Mouse (Mus musculus): Measurements from ENCODE around the gene Retreg3.

Gene Retreg3

GRCm38 (mm10) chr11:101119131-101119760 lies 447 bp downstream of the Retreg3 start:
- no peak for DNase-seq (ENCODE audit: inconsistent ontology term)

GRCm38 (mm10) chr11:101118105-101118504 lies 1.6 kb downstream of the Retreg3 start:
- no peak for DNase-seq (ENCODE audit: inconsistent ontology term)

GRCm38 (mm10) chr11:101115564-101115963 lies 4.1 kb downstream of the Retreg3 start:
- peak; percentile 33 for DNase-seq (ENCODE audit: inconsistent ontology term)

- DNase-seq (ENCODE audit: inconsistent ontology term), result no peak
Measured at GRCm38 (mm10) chr11:101112186-101112585, 7.5 kb downstream of the Retreg3 start.

DNA sequence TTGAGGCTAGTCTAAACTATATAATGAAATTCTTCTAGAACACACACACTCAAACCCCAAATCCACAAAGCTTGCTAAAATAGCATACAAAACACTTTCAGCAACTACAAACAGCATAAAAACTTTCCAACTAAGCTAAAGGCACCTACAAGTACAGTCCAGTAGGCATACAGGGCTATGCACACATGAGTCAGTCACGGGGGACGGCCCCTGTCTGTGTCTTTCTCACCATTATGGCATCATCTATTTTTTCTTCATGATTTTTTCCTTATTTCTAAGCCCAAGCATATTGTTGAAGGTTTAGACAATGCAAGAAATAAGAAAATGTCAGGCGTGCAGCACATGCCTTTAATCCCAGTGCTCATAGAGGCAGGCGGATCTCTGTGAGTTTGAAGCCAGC lies 8.5 kb downstream of the Retreg3 start:
- no peak for DNase-seq (ENCODE audit: inconsistent ontology term)

DNA sequence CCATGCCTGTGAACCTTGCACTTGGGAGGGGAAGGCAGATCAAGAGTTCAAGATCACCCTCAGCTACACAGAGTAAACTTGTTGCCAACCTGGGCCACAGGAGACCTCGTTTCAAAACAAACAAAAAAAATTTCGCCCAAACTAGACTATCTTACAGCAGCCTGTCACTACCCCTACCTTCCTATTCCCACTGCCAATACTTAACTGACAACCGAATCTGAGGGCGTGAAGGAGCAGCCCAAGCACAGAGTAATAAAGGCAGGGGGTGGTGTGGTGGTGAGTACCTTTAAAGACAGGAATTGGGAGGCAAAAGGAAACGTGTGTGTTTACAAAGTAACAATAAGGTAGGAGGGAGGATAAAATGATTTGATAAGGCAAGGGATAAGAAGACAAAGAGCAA lies 9.0 kb downstream of the Retreg3 start:
- no peak for DNase-seq (ENCODE audit: inconsistent ontology term)

DNA sequence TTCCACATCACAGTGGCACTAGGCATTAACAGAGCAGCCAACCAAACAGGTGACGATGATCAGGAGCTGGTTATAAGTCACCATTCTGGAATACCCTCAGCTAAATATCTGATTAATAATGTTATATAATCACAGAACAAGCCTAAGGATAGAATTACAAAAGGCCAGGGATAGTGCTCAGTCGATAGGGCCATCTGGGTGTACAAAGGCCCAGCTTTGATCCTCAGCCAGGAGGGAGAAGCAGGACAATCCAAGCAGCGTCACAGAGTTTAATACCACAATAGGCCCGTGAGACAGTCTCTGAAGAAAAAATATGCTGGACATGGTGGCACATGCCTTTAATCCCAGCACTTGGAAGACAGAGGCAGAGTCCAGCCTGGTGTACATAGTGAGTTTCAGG lies 10.3 kb downstream of the Retreg3 start:
- DNase-seq (ENCODE audit: inconsistent ontology term), result no peak

DNA sequence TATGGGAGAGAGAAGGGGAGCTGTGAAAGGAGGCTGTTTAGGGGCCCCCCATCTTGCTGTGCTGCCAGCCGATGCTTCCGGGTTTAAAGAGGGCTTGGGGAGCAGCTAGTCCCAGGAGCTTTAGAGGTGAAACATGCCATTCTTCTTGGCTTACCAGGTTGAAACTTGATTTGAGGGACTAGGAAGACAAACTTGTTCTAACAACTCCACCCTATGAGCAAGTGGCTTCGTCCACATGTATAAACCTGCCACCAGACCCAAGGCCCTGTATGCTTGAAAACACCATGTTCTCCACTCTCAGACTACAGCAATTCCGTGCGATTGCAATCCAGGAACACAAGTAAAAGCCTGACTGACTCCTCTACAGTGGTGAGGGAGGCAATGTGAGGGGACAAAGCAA lies 16.7 kb downstream of the Retreg3 start:
- DNase-seq (ENCODE audit: inconsistent ontology term), result no peak

- DNase-seq (ENCODE audit: inconsistent ontology term), result no peak
Measured at GRCm38 (mm10) chr11:101098231-101098630, 21.5 kb downstream of the Retreg3 start.

DNA sequence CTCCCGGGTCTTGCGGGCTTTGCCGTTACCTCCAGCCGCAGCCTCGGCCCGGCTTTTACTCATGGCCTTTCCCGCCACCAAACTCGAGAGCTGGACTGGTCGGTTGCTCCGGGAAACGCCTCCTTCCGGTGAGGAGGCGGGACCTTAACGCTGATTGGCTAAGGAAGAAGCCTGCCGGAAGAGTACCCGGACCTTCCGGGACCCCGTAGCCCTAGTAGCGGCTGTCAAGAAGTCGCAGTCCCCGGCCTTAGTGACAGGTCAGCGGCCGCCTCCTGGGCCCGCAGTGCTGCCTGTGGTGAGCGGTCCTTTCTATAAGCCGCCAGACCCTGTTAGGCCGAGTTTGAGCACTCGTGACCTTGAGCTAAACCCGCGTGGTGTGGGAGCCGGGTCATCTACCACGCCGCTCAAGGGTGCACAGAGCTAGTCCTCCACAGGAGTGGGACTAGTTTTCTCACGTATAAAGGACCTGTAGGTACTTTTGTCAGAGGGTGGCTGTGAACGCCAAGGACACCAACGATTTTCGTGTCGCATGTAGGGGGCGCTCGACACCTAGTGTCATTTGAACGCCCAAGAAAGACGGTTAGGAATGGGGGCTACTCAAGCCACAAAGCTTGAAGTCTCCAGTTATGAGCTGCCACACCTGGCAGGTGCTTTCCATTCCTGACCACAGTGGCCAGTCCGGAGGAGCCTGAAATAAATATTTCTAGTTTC lies 24.2 kb downstream of the Retreg3 start, which contains the start of gene Psmc3ip:
Psmc3ip (minus strand) TSS at position 123 of the 711 bp plus-strand sequence.
- peak; percentile 95 for DNase-seq (ENCODE audit: inconsistent ontology term)

DNA sequence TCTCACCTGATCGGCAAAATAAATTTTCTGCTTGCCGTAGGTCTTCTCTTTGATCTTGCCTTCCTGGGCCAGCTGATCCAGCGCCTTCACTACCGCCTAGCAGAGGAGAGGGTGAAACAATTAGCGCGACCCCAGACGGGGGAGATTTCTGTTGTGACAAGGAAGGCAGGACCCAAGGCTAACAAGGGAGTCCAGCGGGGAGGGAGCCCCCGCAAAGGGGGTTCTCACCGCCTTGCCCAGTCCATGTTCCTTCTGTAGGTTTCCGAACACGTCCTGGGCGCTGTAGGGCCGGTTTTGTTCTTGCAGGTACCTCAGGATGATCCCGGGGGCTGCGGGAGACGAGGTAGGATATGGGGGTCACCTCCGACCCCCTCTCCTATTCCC lies 24.8 kb downstream of the Retreg3 start:
- no peak for DNase-seq (ENCODE audit: inconsistent ontology term)

GRCm38 (mm10) chr11:101089931-101090330 lies 29.8 kb downstream of the Retreg3 start:
- DNase-seq (ENCODE audit: inconsistent ontology term), result no peak

- DNase-seq (ENCODE audit: inconsistent ontology term), result no peak
Measured at GRCm38 (mm10) chr11:101087682-101088055, 32.0 kb downstream of the Retreg3 start.

DNA sequence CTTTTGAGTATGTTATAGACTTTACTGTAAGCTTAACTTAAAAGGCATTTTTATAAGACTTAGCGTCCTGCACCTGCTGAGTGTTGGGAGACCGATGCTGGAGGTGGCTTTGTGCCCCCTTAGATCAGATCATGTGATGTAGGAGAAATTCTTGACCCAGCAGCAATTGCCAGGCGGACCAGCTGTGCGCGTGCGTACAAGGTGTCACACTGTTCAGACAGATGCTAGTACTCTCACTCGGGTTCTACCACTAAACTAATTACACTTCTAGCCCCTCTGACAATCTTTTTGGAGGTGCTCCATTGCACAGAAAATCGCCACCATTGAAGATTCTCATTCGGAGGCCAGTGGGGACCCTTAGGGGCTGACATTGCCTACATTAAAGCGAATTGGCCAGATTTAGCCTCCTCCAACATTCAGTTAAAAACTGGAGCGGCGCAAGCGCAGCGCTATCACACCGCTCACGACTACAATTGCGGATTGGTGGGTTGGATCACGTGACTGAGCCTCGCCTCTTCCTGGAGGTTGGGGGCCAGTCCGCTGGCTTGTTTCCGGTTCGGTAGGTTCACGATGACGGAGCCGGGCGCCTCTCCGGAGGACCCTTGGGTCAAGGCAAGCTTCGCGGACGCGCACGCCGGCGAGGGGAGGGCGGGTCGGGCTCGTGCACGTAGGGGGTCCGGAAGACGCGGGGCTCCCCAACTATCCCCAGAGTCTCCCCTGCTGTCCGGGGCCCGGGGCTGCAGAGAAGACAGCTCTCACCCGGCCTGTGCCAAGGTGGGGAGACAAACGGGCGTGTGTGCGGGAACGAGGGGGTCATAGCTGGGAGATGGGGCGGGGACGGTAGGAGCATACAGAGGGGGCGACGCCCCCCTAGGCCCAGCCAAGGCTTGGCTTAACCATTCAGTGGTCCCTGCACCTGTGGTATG lies 32.7 kb downstream of the Retreg3 start, which contains the start of gene Mlx:
Mlx (plus strand) TSS at position 522 of the 926 bp plus-strand sequence.
- peak; percentile 87 for DNase-seq (ENCODE audit: inconsistent ontology term)

DNA sequence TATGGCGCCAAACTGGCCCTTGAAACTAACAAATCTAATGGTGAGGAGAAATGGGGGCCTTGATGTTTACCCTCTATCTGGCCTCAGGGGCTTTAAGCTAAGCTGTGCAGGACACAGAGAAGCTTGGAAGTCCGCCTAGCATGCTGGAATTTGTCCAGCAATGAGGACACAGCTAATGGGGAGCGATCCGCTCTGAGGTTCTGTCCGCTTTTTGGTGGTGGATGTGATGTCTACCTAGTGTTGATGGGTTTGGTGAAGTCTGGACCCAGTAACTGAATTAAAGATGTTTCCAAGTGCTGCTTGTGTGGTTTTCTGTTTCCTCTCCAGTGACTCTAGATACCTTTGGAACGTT lies 33.4 kb downstream of the Retreg3 start:
- no peak for DNase-seq (ENCODE audit: inconsistent ontology term)

- no peak for DNase-seq (ENCODE audit: inconsistent ontology term)
Measured at GRCm38 (mm10) chr11:101085617-101086322, 33.9 kb downstream of the Retreg3 start.

DNA sequence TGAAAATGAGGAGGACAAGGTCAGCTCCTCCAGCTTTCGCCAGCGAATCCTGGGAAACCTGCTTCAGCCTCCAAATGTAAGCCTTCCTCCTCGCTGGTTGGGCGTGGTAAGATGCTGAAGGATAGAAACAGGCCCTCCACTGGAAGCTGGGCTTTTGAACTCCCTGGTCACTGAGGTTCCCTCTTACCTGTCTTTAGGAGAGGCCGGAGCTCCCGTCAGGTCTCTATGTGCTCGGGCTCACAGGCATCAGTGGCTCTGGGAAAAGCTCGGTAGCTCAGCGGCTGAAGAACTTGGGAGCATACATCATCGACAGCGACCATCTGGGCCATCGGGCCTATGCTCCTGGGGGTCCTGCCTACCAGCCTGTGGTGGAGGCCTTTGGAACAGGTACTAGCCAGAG lies 34.9 kb downstream of the Retreg3 start:
- DNase-seq (ENCODE audit: inconsistent ontology term), result no peak

GRCm38 (mm10) chr11:101084246-101084645 lies 35.4 kb downstream of the Retreg3 start:
- no peak for DNase-seq (ENCODE audit: inconsistent ontology term)

- DNase-seq (ENCODE audit: inconsistent ontology term), result no peak
Measured at GRCm38 (mm10) chr11:101083083-101083697, 36.5 kb downstream of the Retreg3 start.

- peak; percentile 95 for DNase-seq (ENCODE audit: inconsistent ontology term)
Measured at GRCm38 (mm10) chr11:101082208-101083082, 37.2 kb downstream of the Retreg3 start, which contains the start of gene Coasy. TSS of gene Coasy (plus strand) at chr11:101082565.
